Mouse (Mus musculus): Measurements from ENCODE around the gene Gm21244. TPM values are rescaled to one million over a fixed set of nuclear protein-coding genes. Genes with fewer than 3 reads are reported as not detected.
"Not testable (repeated sequence)": the region's sequence is repeated elsewhere in the genome, so short reads cannot be mapped to it uniquely, and the experiment has no call there.

The Gm21244 gene
- not detected in 2 replicates for polyA plus RNA-seq (2016; fragmentation: Nextera tagmentation; extraction: Ambion mirVana)

GRCm38 (mm10) chrY:7169193-7169592 lies at the start of gene Gm21244:
Gm21244 (minus strand) TSS chrY:7169293.
- not testable (repeated sequence) for H3K36me3 ChIP-seq (replicated peaks); H3K27me3 ChIP-seq (ENCODE audit: poor library complexity, severe bottlenecking); DNase-seq (ENCODE audit: extremely low spot score, low spot score); H3K4me1 ChIP-seq; H3K4me3 ChIP-seq; H3K27ac ChIP-seq; H3K9me3 ChIP-seq
- WGBS: no CpG with 5 or more reads among the region's 3 CpGs

Other genes starting within 250 kb of the Gm21244 start
- not detected in 2 replicates for gene Gm28998, start 84.5 kb upstream of the Gm21244 start, polyA plus RNA-seq (2016; fragmentation: Nextera tagmentation; extraction: Ambion mirVana)
- not detected in 2 replicates for gene Gm21788, start 235.7 kb upstream of the Gm21244 start, polyA plus RNA-seq (2016; fragmentation: Nextera tagmentation; extraction: Ambion mirVana)